Mouse (Mus musculus): Measurements from ENCODE around the gene Marco. TPM values are rescaled to one million over a fixed set of nuclear protein-coding genes. Genes with fewer than 3 reads are reported as not detected.

The Marco gene
- total RNA-seq, 2 experiments from 2014 or later: 5.2 to 6.7 TPM

DNA sequence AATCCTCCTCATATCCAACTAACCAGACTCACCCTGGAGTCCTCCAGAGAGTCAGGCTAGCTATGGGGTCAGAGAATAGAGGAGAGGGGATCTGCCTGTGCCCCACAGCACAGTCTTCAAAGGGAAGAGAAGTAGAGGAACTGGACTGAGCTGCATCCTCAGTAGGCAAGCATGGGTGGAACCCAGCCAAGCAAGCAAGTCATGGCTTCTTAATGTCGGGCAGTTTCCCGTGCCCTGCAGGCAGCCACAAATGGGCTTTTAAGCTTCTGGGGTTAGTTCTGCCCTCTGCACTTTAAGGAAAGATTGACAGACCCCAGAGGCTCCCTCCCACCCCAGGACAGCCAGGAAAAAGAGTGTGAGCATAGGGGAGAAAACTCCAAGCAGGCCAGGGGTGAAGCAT lies 63.2 kb downstream of the Marco start:
- no peak for DNase-seq

DNA sequence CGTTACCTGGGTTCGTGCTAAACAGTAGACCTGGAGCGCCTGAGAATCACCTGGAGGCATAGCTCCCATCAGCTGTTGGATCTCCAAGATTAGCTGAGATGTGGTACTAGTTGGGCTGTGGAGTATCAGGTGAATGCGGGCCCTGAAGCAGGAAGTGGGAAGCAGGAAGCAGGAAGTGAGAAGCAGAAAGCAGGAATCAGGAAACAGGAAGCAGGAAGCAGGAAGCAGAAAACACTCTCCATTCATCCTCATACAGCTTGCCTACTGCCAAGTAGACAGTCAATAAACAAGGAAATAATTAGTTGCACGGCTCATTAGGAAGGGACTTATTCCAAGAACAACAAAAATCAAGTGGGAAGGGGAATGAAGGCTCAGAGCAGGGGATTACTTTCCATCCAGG lies 69.2 kb downstream of the Marco start:
- no peak for DNase-seq

DNA sequence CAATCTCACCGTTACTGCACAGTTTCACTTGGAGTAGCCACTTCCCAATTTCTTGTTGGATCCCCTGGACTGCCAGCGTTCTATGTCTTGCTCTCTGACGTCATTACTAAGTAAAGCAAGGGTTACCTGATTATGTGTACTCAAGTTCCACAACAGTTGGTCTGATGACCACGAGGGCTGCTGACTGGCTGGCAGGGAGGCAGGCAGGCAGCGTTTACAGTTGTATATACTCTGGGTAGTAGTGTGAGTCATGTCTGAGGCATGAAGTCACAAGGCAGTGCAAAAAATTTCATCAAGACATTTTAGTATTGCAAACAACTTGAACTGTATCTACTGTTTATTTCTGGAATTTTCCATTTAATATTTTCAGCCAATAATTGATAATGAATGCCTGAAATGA lies 74.7 kb downstream of the Marco start:
- no peak for DNase-seq

DNA sequence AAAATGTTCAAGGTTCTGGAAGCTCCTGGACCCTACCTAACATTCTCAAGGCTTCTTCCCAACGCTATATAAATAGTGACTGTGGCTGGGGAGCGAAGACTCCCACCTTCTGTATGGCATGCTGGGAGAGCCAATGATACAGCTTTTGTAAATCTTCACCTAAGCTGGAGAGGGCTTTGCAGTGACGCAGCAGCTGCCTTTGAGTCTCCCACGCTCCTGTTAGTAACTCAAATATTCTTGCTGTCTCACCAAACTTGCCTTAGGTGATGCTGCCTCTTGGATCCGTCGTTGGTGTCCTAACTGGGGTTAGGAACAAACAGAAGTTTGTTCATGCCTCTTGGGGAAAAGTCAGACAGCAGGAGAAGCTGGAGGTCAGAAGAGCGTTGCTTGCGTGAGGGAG lies 79.2 kb downstream of the Marco start:
- no peak for DNase-seq

Other genes starting within 250 kb of the Marco start
- 10 to 100 TPM; 27.8 to 36.7 TPM for gene Steap3, start 232.3 kb downstream of the Marco start, total RNA-seq (2021)
- gene C1ql2, start 164.4 kb downstream of the Marco start, total RNA-seq (2021): under 1 TPM in 1 of 2 experiments, not detected in 1; 0.24 TPM
- gene En1, start 97.4 kb upstream of the Marco start, total RNA-seq (2021): under 1 TPM; 0.18 to 0.64 TPM